Mouse (Mus musculus) cerebellum, adult 2 months (tissue): Measurements from ENCODE around the gene Hebp1.

ENCODE experiments used
- CTCF ChIP-seq: fragments of 200-500 bp; IDR thresholded peaks from 2 replicates; pipeline ENCODE4 v1.5.1; 2011; ENCODE audit warnings: low read depth, mild to moderate bottlenecking, control low read depth, low read length, moderate library complexity, borderline replicate concordance; ENCODE audit not compliant: insufficient read depth
- POLR2A ChIP-seq: fragments of 200-500 bp; IDR thresholded peaks from 2 replicates; pipeline ENCODE4 v1.6.1; 2011; ENCODE audit warnings: low read length, control low read depth, borderline replicate concordance; ENCODE audit not compliant: insufficient read depth

- TF ChIP-seq CTCF (no peak), POLR2A (no peak)
Observed at GRCm38 (mm10) chr6:135204869-135205268, 7.0 kb upstream of the Hebp1 start.
